Mouse (Mus musculus) liver, adult 2 months (tissue): ENCODE results near the gene Gab2. TPM values are rescaled to one million over a fixed set of nuclear protein-coding genes. Genes with fewer than 3 reads are reported as not detected.

ENCODE experiments used
- DNase-seq: peaks from one replicate; pipeline ENCODE4 v3.0.0-alpha.2; 2011; ENCODE audit warnings: low read depth, low spot score; ENCODE audit errors: extremely low read depth
- H3K27ac ChIP-seq: fragments of 200-500 bp; replicated peaks from 2 replicates; pipeline ENCODE4 v1.5.1; 2012; ENCODE audit warnings: low read depth, mild to moderate bottlenecking, control low read depth, inconsistent platforms, low read length; ENCODE audit not compliant: insufficient read depth
- H3K27me3 ChIP-seq: fragments of 200-500 bp; 2 replicates; pipeline ENCODE4 v1.6.1; 2012; ENCODE audit warnings: mild to moderate bottlenecking, moderate library complexity, low read length, inconsistent platforms; ENCODE audit not compliant: control insufficient read depth, insufficient read depth
- H3K36me3 ChIP-seq: fragments of 200-500 bp; 2 replicates; pipeline ENCODE4 v1.6.1; 2012; ENCODE audit warnings: low read length, inconsistent platforms; ENCODE audit not compliant: control insufficient read depth, insufficient read depth
- H3K4me1 ChIP-seq: fragments of 200-500 bp; 2 replicates; pipeline ENCODE4 v1.6.1; 2011; ENCODE audit warnings: low read length; ENCODE audit not compliant: control insufficient read depth, insufficient read depth
- H3K4me3 ChIP-seq: fragments of 200-500 bp; 2 replicates; pipeline ENCODE4 v1.5.1; 2011; ENCODE audit warnings: low read depth, mild to moderate bottlenecking, control low read depth, low read length, moderate library complexity; ENCODE audit not compliant: insufficient read depth
- H3K79me2 ChIP-seq: fragments of 200-500 bp; 2 replicates; pipeline ENCODE4 v1.6.1; 2012; ENCODE audit warnings: inconsistent platforms, mild to moderate bottlenecking, low read length, moderate library complexity; ENCODE audit not compliant: control insufficient read depth, insufficient read depth
- H3K9ac ChIP-seq: fragments of 200-500 bp; 2 replicates; pipeline ENCODE4 v1.6.1; 2012; ENCODE audit warnings: low read depth, mild to moderate bottlenecking, control low read depth, inconsistent platforms, low read length
- CTCF ChIP-seq: fragments of 200-500 bp; IDR thresholded peaks from 2 replicates; pipeline ENCODE4 v1.5.1; 2011; ENCODE audit warnings: low read depth, low read length, control low read depth
- POLR2A ChIP-seq: fragments of 200-500 bp; IDR thresholded peaks from 2 replicates; pipeline ENCODE4 v1.6.1; 2011; ENCODE audit warnings: low read length, control low read depth; ENCODE audit not compliant: insufficient read depth; ENCODE audit errors: extremely low read depth
- WGBS: fragments of 180-500 bp; shearing (Covaris S2); methylation state at CpG from one replicate; pipeline ENCODE4 v1.1.7; 2018; 5-methylcytosine and 5-hydroxymethylcytosine counted together
- polyA plus RNA-seq: library from polyadenylated mRNA; depleted of rRNA; stranded (reverse); fragments of >200 nt; gene quantifications from 2 replicates; pipeline ENCODE4 v1.2.3, GENCODE M21; 2012
- total RNA-seq: library from RNA; depleted of rRNA; stranded (reverse); fragments of >200 nt; gene quantifications from 2 replicates; pipeline ENCODE4 v1.2.3, GENCODE M21; 2014

Gab2 gene
- total and polyA plus RNA-seq, 2 experiments, result 1.0 TPM

DNA sequence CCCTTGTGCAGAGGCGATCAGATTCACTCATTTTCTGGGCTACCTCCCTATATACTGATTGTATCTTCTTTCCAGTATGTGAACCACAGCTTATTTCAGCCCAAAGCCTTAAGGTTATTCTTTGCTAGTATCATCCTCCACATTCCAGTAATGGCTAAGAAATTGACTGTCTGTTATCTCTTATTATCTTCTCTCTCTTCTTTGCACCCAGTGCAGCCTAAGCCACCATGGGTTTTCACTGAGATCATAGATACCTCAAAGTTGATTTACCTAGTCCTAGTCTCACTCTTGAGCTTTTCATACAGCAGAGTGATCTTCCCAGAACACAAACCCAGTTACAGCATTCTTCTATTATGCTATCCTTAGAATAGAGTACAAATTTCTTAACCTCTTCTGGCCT is 100.5 kb downstream of the Gab2 start:
- TF ChIP-seq CTCF (no peak), POLR2A (no peak)
- no peaks in the 10 kb centered on the region for H3K27me3 ChIP-seq
- H3K4me3 ChIP-seq, result no peak overlapping the region
- no peaks in the 10 kb centered on the region for H3K36me3 ChIP-seq
- no peak overlapping the region for H3K27ac ChIP-seq
- H3K4me1 ChIP-seq, result no peaks in the 10 kb centered on the region
- no peaks in the 10 kb centered on the region for H3K79me2 ChIP-seq
- H3K9ac ChIP-seq, result no peak overlapping the region
- 84% methylated on average over 1 of the region's 1 CpGs for WGBS
- DNase-seq, result no peak

- Histone ChIP-seq H3K4me1 (no peaks in the 10 kb centered on the region), H3K36me3 (no peaks in the 10 kb centered on the region), H3K4me3 (no peak overlapping the region), H3K9ac (no peak overlapping the region), H3K27ac (no peak overlapping the region), H3K79me2 (no peaks in the 10 kb centered on the region; the same call in 1 of the 2 replicates), H3K27me3 (no peaks in the 10 kb centered on the region)
- no peak for DNase-seq
- no peak for TF ChIP-seq POLR2A
- WGBS, result 63% methylated on average over 4 of the region's 4 CpGs
These were observed 102.0 kb downstream of the Gab2 start for GRCm38 (mm10) chr7:97183426-97183825.

DNA sequence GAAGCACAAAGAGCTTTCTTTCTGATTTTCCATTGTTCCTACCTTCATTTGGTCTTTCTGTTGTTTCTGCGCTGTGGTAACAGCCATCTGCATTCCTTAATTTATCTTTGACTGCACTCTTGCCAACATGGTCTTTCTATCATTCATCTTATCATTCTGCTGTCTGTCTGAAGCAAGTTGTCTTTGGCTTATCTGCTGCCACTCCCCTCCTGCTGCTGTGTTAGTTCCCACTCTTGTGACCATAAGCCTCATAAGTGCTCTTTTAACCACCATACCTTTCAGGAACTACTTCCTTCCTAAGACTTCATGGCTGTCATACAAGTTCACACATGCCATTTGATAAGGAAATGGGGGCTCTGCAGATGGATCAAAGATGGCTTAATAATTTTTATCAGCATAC is 102.6 kb downstream of the Gab2 start:
- TF ChIP-seq POLR2A, result no peak
- no peak for TF ChIP-seq CTCF
- DNase-seq, result no peak
- no peaks in the 10 kb centered on the region for H3K4me1 ChIP-seq
- WGBS, result 80% methylated on average over 1 of the region's 1 CpGs
- no peak overlapping the region for H3K4me3 ChIP-seq
- no peaks in the 10 kb centered on the region; the same call in 1 of the 2 replicates for H3K79me2 ChIP-seq
- H3K27ac ChIP-seq, result no peak overlapping the region
- H3K27me3 ChIP-seq, result no peaks in the 10 kb centered on the region
- H3K9ac ChIP-seq, result no peak overlapping the region
- no peaks in the 10 kb centered on the region for H3K36me3 ChIP-seq

DNA sequence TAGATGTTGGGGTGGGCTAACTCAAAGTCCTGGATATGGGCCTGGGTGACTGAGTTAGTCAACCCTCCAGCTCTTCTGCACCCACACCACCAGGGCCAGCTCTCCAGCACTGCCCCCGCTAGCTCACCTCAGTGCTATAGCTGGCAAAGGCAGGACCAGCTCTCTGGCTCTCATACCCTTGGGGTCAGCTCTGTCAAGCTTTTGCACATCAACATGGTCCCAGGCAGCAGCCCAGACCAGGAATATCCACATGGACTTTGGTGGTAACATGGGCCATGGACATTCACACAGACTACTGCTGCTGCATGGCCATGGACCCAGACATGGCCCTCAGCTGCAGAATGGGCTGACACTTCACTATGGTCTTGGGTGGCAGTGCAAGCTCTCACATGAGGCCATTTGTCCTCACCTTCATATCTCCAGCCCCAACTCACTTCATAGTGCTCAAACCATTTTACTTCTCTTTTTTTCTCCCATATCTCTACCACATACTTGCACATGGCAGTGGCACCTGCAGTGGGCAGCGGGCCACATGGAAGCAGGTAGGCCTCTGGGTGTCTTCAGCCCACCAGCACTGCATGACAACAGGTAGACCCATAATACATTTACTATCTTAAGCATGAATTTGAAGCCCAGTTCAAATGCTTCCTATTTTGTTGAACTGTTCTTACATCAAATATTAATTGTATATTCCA is 106.1 kb downstream of the Gab2 start:
- no peak overlapping the region for H3K9ac ChIP-seq
- H3K79me2 ChIP-seq, result no peaks in the 10 kb centered on the region; the same call in 1 of the 2 replicates
- 98% methylated on average over 2 of the region's 2 CpGs for WGBS
- no peaks in the 10 kb centered on the region for H3K27me3 ChIP-seq
- TF ChIP-seq CTCF, result no peak
- TF ChIP-seq POLR2A, result no peak
- no peaks in the 10 kb centered on the region for H3K36me3 ChIP-seq
- no peak for DNase-seq
- H3K4me1 ChIP-seq, result no peaks in the 10 kb centered on the region
- no peak overlapping the region for H3K4me3 ChIP-seq
- H3K27ac ChIP-seq, result no peak overlapping the region

DNA sequence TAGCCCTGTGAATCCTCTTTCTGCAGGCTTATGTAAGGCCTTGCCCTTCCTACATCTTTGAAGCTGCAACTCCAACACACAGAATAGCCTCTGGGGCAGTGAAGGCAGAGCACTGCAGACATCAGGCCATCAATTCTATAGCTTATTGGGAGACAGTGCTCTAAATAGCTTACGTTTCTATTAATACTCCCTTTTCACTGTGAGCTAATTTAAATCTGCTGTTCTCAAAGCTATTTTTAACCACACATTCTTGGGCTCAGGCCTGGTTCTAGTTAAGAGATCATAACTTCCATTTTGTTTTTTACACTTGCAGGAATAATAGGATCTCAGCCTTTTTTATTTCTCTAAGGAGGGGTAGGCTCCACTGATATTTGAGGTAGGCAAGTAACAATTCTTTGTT is 107.7 kb downstream of the Gab2 start:
- TF ChIP-seq POLR2A, result no peak
- TF ChIP-seq CTCF, result no peak
- 81% methylated on average over 1 of the region's 1 CpGs for WGBS
- Histone ChIP-seq H3K27me3 (no peaks in the 10 kb centered on the region), H3K9ac (no peak overlapping the region), H3K4me1 (no peaks in the 10 kb centered on the region), H3K27ac (no peak overlapping the region), H3K4me3 (no peak overlapping the region), H3K36me3 (no peaks in the 10 kb centered on the region), H3K79me2 (no peaks in the 10 kb centered on the region; the same call in 1 of the 2 replicates)
- DNase-seq, result no peak

GRCm38 (mm10) chr7:97203907-97204306 is 122.5 kb downstream of the Gab2 start:
- WGBS, result 70% methylated on average over 2 of the region's 2 CpGs
- DNase-seq, result no peak
- H3K4me1 ChIP-seq, result peaks cover 3% of the 10 kb centered on the region
- no peak overlapping the region for H3K27ac ChIP-seq
- H3K79me2 ChIP-seq, result no peaks in the 10 kb centered on the region
- no peak for TF ChIP-seq POLR2A
- no peak for TF ChIP-seq CTCF
- H3K9ac ChIP-seq, result no peak overlapping the region
- no peak overlapping the region for H3K4me3 ChIP-seq
- no peaks in the 10 kb centered on the region for H3K27me3 ChIP-seq
- no peaks in the 10 kb centered on the region for H3K36me3 ChIP-seq
